Mouse (Mus musculus): Measurements from ENCODE around the gene Ap5z1.

Ap5z1 gene

DNA sequence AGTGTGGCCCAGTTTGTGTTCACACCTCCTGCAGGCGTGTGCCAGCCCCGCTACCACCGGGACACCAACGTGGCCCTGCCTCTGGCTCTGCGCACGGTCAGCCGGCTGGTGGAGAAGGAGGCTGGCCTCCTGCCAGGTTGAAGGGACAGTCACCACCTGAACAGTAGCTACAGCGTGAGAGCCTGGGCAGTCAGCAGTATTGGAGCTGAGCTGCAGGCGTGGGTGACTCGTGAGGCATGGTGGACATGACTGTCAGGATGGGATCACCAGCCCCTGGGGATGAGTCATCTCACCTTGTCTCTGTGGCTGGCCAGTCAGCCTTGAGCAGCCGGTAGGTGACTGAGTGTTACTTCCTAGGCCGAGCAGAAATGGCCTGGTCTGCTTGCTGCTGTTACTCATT is 13.6 kb downstream of the Ap5z1 start:
- peak in 1 of 2 experiments; percentile 35 for DNase-seq

- DNase-seq = no peak
Measured at GRCm38 (mm10) chr5:142477866-142478615, 14.3 kb downstream of the Ap5z1 start.

GRCm38 (mm10) chr5:142478829-142479435 is 15.2 kb downstream of the Ap5z1 start:
- DNase-seq = peak; percentile 93 to 94

- no peak for DNase-seq
Measured at GRCm38 (mm10) chr5:142482512-142482911, 18.8 kb downstream of the Ap5z1 start.

DNA sequence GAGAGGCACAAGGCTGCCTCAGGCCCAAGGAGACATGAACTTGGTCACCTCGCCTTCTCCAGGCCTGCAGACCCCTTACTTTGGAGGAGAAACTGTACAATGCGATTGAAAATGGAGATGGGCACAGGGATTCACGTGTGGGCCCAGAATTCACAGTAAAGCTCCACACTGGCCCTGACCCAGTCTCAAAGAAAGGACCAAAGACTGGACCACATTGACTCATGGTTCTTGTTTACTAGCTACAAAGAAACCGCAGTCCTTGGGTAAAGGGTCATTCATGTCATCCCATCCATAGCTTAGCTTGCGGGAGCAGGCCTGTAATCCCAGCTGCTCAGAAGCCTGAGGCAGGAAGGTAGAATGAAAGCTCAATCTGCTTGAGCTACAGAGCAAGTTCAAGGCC is 19.8 kb downstream of the Ap5z1 start:
- DNase-seq = no peak

DNA sequence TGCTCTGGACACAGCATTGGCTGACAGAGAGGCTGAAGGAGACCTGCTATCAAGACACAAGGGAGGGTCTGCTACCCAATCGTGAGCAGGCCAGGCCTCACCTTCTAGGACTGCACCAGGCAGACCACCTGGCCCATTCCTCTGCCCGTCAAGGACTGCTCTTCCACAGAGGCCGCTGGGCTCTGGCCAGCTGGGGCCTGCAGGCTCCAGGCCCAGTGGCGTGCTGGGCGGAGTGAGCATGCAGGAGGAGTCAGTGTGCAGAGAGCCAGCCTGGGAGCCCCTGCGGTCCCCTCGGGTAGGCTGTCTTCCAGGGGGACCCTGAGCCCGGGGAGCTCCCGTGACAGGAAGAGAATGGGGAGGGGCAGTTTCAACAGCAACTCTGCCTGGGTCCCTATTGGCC is 22.9 kb downstream of the Ap5z1 start:
- no peak for DNase-seq

- DNase-seq = no peak
Measured at GRCm38 (mm10) chr5:142489955-142490707, 26.4 kb downstream of the Ap5z1 start.

- DNase-seq = no peak
Measured at GRCm38 (mm10) chr5:142493307-142493706, 29.6 kb downstream of the Ap5z1 start.

DNA sequence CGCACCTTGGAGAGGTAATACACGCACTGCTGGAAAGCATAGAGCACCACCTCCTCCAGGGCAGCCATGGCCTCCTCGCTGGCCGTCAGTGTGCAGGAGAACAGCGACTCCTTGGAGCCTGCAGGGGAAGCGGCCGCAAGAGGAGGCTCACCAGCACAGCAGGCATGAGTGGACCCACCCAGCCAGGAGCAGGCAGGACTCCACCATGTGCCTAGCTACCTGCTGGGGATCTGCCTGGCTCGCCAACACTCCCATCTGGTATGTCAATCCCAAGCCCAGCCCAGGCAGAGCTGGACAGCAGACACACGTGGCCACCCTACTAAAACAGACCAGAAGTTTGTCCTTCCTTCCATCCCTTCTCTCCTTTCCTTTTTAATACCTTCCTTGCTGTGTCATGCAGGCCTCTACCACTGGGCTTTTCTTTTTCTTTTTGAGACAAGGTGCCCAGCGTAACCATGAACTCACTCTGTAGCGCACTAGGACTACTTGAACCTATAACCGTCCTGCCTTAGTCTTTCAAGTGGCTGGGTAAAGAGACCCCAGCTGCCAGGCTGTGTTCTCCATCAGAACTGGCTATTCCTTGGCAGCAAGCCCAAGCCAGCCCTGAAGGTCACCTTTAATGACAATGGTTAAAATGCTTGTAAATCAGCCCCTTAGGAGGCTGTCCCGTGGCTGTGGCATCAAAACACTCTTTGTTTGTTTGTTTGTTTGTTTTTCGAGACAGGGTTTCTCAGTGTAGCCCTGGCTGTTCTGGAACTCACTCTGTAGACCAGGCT is 31.8 kb downstream of the Ap5z1 start:
- no peak for DNase-seq

- peak; percentile 71 to 73 for DNase-seq
Measured at GRCm38 (mm10) chr5:142498964-142499363, 35.2 kb downstream of the Ap5z1 start.

GRCm38 (mm10) chr5:142500918-142501317 is 37.2 kb downstream of the Ap5z1 start:
- DNase-seq = peak in 1 of 2 experiments; percentile 31

GRCm38 (mm10) chr5:142502414-142502813 is 38.7 kb downstream of the Ap5z1 start:
- peak; percentile 84 to 90 for DNase-seq

GRCm38 (mm10) chr5:142504175-142504574 is 40.4 kb downstream of the Ap5z1 start:
- DNase-seq = no peak

- DNase-seq = peak in 1 of 2 experiments; percentile 37
Measured at GRCm38 (mm10) chr5:142505695-142506423, 42.1 kb downstream of the Ap5z1 start.

DNA sequence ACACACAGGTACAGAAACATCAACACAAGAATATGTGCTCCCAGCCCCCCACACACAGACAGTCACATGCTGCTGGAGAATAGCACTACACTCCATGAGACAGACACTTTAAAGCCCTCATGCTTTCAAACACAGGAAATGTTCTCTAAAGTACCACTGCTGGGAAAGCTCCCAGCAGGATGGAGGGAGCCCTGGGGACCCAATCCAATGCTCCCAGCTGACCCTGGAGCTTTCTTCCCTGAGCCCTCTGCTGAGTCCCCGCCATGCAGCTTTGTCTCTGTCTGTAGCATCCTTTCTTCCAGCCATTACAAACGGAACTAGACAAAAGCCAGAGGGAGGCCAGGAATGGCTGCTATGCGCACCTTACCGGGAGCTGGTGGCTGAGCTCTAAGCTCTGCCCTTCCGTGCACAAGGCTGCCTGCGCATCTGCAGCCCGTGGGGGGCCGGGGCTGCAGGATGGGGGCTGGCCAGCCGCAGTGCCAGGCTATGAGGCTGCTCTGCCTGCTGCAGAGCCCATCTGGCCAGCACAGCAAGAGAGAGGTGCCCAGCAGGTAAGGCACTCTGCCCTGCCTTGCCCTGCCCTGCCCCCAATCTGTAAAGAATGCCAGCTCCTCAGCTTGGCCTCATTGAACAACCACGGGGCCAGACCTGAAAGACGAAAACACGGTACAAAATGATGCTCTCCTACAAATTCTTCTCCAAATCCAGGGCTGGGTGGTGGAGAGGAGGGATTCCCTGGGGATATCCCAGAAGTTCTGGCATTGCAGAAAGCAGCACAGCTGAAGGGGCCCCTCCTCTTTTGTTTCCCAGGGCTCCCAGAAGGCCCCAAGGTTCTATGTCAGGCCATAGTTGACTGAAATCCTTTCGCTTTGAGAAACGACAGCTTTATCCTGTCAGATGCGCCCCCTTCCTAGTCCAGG is 45.7 kb downstream of the Ap5z1 start:
- peak in 1 of 2 experiments; percentile 40 for DNase-seq

DNA sequence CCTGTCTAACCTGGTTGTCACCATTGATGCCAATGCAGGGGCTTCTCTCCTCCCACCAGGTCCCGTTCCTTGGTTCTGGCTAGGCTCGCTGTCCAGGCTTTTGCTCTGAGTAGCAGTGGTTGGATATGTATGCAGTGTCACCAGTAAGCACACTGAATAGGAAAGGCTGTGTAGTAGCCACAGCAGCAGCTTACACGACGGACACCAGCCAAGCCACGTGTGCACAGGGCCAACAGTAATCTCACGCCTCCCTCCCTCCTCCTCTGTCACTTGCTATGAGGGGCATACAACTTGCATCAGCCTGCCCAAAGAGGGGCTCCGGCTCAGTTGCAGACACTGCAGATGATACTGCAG is 46.3 kb downstream of the Ap5z1 start:
- no peak for DNase-seq

- no peak for DNase-seq
Measured at GRCm38 (mm10) chr5:142512112-142512511, 48.4 kb downstream of the Ap5z1 start.

- DNase-seq = peak in 1 of 2 experiments; percentile 23
Measured at GRCm38 (mm10) chr5:142518973-142519372, 55.2 kb downstream of the Ap5z1 start.

DNA sequence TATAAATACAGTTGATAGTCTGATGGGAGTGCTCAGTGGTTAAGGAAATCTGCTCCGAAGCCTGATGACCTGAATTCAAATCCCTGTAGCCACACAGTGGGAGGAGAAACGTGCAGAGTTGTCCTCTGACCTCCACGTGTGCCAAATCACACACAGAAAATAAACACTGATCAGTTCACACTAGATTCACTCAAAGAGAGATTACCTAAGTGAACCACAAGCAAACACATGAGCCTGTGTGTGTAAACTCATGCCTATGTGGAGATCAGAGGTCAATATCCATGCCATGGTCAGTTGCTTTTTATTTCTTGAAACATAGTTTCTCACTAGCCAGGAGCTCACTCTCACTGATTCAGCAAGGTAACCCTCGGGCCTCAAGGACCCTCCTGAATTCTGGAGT is 56.6 kb downstream of the Ap5z1 start:
- DNase-seq = no peak

GRCm38 (mm10) chr5:142521195-142521866 is 57.6 kb downstream of the Ap5z1 start:
- no peak for DNase-seq
